Mouse (Mus musculus): Measurements from ENCODE around the gene Myog. TPM values are rescaled to one million over a fixed set of nuclear protein-coding genes. Genes with fewer than 3 reads are reported as not detected.

Gene Myog
- polyA plus RNA-seq, 1 experiment: 0.09 TPM

DNA sequence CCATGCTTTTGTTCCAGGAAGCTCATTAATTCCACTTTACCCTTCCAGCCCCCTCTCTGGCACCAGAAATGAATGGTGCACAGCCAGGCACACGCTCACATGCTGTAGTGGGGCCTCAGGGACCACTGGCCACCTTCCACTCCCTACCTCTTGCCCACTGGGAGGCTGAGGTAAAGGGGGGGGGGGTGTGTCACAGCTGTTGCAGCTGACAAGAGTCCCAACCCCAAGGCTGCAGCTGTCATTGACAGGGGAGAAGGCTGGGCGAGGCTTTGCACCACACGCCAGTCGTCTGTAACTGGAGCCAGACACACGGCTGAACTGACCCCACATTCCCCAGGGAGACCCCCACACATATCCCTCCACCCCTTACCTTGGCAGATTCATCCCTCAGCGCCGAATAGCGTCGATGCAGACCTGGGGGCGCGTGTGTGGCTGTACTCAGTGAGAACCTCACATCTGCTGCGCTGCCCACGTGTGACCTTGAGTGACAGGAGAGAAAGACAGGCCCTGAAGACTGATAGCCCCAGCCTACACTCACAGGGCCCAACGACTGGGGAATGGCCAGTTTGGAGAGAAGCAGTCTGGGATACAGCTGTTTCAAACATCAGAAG lies 31.0 kb downstream of the Myog start:
- TF ChIP-seq POLR2A (IDR thresholded peaks at IDR 0.05; ENCODE audit: low read depth, low read length) (no peak), CTCF (conservative IDR thresholded peaks at IDR 0.05; ENCODE audit: insufficient read depth, insufficient read length, low read depth, low read length) (no peak)
- DNase-seq: no peak
- H3K27ac ChIP-seq (ENCODE audit: insufficient read depth, low read depth, low read length): no peak overlapping the region
- 56% methylated on average over 14 of the region's 14 CpGs for WGBS
- no peaks in the 10 kb centered on the region for H3K36me3 ChIP-seq (ENCODE audit: control insufficient read depth, insufficient read depth, low read length)
- H3K4me1 ChIP-seq (ENCODE audit: control insufficient read depth, insufficient read depth, low read length): no peaks in the 10 kb centered on the region
- H3K4me3 ChIP-seq (ENCODE audit: insufficient read depth, low read depth, low read length): no peak overlapping the region
- no peaks in the 10 kb centered on the region for H3K27me3 ChIP-seq (replicated peaks; ENCODE audit: control insufficient read depth, insufficient read depth, low read length)

DNA sequence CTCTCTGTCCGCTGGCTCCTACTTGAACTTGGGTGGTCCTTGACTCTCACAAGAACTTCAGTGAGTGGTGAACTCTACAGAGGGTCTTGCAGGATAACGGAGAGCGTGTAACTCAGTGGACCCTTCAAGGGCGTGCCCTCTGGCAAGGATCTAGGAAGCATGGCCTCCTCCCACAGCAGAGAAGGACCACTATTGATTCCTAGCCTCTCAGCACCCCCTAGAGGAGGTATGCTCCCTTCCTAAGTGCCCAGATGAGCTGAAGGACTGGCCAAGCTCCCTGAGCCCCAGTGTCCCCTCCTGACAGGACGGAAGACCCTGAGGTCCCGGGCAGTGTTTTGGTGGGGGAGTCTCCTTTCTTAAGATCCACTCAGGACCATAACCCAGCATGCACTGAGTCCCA lies 32.8 kb downstream of the Myog start:
- TF ChIP-seq CTCF (conservative IDR thresholded peaks at IDR 0.05; ENCODE audit: insufficient read depth, insufficient read length, low read depth, low read length) (peak; percentile 56), POLR2A (IDR thresholded peaks at IDR 0.05; ENCODE audit: low read depth, low read length) (no peak)
- no peak overlapping the region for H3K27ac ChIP-seq (ENCODE audit: insufficient read depth, low read depth, low read length)
- 58% methylated on average over 6 of the region's 6 CpGs for WGBS
- no peak overlapping the region for H3K4me3 ChIP-seq (ENCODE audit: insufficient read depth, low read depth, low read length)
- no peaks in the 10 kb centered on the region for H3K4me1 ChIP-seq (ENCODE audit: control insufficient read depth, insufficient read depth, low read length)
- H3K36me3 ChIP-seq (ENCODE audit: control insufficient read depth, insufficient read depth, low read length): no peaks in the 10 kb centered on the region
- H3K27me3 ChIP-seq (replicated peaks; ENCODE audit: control insufficient read depth, insufficient read depth, low read length): no peaks in the 10 kb centered on the region
- peak; percentile 42 for DNase-seq

DNA sequence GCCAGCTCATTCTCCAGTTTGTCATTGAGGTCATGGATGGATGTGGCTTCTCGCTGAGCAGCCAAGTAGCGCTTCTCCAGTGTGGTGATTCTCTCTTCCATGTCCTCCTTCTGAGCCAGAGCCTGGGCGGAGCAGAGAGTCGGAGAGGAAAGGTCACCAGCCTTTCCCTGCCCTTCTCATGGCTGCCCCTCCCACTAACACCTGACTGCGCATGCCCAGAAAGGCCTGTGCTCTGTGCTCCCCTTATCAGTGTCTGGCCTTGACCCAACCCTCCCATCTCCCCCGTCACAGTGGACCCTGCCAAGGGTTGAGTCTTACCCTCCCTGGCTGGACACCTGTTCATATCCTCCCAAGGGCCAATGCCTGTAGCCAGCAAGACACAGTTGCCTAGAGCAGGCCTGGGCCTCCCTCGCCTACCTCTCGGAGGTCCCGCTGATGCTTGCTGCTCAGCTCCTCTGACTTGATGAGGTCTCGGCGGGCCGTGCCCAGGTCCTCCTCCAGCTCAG lies 37.1 kb downstream of the Myog start:
- WGBS: 90% methylated on average over 12 of the region's 12 CpGs
- Histone ChIP-seq H3K36me3 (ENCODE audit: control insufficient read depth, insufficient read depth, low read length) (no peaks in the 10 kb centered on the region), H3K4me1 (ENCODE audit: control insufficient read depth, insufficient read depth, low read length) (no peaks in the 10 kb centered on the region), H3K27me3 (replicated peaks; ENCODE audit: control insufficient read depth, insufficient read depth, low read length) (no peaks in the 10 kb centered on the region), H3K4me3 (ENCODE audit: insufficient read depth, low read depth, low read length) (no peak overlapping the region), H3K27ac (ENCODE audit: insufficient read depth, low read depth, low read length) (no peak overlapping the region)
- TF ChIP-seq CTCF (conservative IDR thresholded peaks at IDR 0.05; ENCODE audit: insufficient read depth, insufficient read length, low read depth, low read length) (no peak), POLR2A (IDR thresholded peaks at IDR 0.05; ENCODE audit: low read depth, low read length) (no peak)
- no peak for DNase-seq

DNA sequence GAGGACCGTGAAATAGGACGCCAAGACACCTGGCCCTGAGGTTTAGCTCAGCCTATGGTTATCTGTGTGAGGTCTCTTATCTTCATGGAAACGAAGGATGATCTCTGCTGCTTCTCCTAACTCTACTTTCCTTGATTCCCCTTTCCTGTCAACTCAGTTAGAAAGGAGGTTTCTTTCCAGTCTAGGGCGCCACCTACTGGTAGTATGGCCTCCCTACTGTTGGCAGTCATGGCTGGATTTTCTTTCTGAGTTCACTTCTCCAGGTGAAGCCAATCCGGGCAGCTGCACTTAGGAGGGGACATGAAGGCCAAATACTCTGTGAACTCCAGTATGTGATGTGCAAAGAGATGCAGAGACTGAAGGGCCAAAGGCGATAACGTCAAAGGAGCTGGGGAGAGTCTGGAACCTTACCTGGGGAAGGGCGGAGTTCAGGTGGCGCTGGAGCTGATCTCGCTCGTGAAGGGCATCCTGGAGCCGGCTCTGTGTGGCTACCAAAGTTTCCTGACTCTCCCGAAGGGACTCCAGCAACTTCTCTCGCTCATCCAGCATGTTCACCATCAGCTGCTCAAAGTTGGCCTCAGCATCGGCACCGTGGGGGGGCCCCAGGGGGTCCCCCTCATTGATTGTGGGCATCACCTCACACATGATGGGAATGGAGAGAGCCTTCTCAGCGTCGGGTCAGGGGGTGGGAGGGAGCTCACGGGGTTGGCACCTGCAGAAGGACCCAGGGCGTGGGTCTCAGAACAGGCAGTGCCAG lies 42.3 kb downstream of the Myog start:
- Histone ChIP-seq H3K27me3 (replicated peaks; ENCODE audit: control insufficient read depth, insufficient read depth, low read length) (no peaks in the 10 kb centered on the region), H3K36me3 (ENCODE audit: control insufficient read depth, insufficient read depth, low read length) (no peaks in the 10 kb centered on the region), H3K4me1 (ENCODE audit: control insufficient read depth, insufficient read depth, low read length) (no peaks in the 10 kb centered on the region), H3K4me3 (ENCODE audit: insufficient read depth, low read depth, low read length) (no peak overlapping the region), H3K27ac (ENCODE audit: insufficient read depth, low read depth, low read length) (no peak overlapping the region)
- no peak for TF ChIP-seq POLR2A (IDR thresholded peaks at IDR 0.05; ENCODE audit: low read depth, low read length)
- TF ChIP-seq CTCF (conservative IDR thresholded peaks at IDR 0.05; ENCODE audit: insufficient read depth, insufficient read length, low read depth, low read length): peak; percentile 87
- WGBS: 49% methylated on average over 20 of the region's 20 CpGs
- DNase-seq: peak; percentile 71

DNA sequence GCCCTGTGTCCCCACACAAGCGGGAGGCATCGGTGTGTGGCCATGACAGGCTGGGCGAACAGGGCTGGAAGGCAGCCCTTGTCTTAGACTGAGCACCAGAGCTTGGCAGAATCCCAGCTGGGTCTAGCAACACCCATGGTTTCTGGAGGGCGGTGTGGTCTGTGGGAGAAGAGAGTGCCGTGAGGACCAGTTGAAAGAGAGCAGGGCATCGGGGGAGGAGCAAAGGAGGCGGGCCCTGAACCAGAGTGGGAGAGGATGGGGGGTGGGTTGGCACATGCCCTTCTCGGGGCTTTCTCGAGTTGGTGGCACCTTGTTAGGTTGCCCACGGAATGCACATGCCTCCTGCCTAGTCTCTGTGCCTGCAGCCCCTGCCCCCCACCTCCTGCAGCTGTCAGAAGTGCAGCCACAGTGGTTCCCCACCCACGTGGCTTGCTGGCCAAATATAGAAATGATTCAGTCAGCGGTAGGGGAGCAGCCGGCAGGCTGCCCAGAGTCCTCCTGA lies 43.0 kb downstream of the Myog start, which contains the start of gene Ppfia4:
Gene Ppfia4 (minus strand): TSS at position 159 of the 502 bp plus-strand sequence.
- Histone ChIP-seq H3K36me3 (ENCODE audit: control insufficient read depth, insufficient read depth, low read length) (no peaks in the 10 kb centered on the region), H3K4me1 (ENCODE audit: control insufficient read depth, insufficient read depth, low read length) (no peaks in the 10 kb centered on the region), H3K4me3 (ENCODE audit: insufficient read depth, low read depth, low read length) (no peak within 1 kb of the TSS), H3K27ac (ENCODE audit: insufficient read depth, low read depth, low read length) (no peak within 1 kb of the TSS), H3K27me3 (replicated peaks; ENCODE audit: control insufficient read depth, insufficient read depth, low read length) (no peaks in the 10 kb centered on the region)
- TF ChIP-seq CTCF (conservative IDR thresholded peaks at IDR 0.05; ENCODE audit: insufficient read depth, insufficient read length, low read depth, low read length) (no peak), POLR2A (IDR thresholded peaks at IDR 0.05; ENCODE audit: low read depth, low read length) (no peak)
- DNase-seq: no peak
- WGBS: 29% methylated on average over 13 of the region's 13 CpGs

DNA sequence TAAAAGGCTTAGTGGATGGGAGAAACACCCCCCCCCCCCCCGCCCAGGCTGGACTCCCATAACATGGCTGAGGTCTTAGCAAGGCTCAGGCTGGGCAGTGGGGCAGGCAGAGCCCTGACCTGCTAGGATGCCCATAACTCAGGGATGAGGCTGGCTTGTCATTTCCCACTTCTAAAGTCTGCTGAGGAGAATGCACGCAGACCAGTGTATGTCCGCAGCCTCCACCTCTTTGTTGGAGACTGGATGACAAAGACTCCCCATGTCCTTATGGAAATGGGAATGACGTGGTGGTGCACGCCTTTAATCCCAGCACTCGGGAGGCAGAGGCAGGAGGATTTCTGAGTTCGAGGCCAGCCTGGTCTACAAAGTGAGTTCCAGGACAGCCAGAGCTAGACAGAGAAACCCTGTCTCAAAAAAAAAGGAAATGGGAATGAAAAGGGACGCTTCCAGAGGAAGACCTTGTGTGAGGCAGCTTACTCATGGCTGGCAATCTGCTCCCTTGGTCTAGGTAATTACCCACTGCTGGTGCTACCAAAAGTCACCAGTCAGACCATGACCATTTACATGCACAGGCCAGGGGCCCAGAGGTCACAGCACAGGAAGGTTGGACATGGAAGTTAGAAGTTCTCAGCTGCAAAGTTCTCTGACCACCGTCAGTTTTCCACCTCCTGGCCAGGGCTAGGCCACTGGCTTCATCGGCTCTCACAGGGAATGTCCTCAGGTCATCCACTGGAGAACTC lies 43.8 kb downstream of the Myog start:
- no peak for DNase-seq
- Histone ChIP-seq H3K27me3 (replicated peaks; ENCODE audit: control insufficient read depth, insufficient read depth, low read length) (no peaks in the 10 kb centered on the region), H3K4me3 (ENCODE audit: insufficient read depth, low read depth, low read length) (no peak overlapping the region), H3K4me1 (ENCODE audit: control insufficient read depth, insufficient read depth, low read length) (no peaks in the 10 kb centered on the region), H3K27ac (ENCODE audit: insufficient read depth, low read depth, low read length) (no peak overlapping the region), H3K36me3 (ENCODE audit: control insufficient read depth, insufficient read depth, low read length) (no peaks in the 10 kb centered on the region)
- 83% methylated on average over 10 of the region's 10 CpGs for WGBS
- TF ChIP-seq CTCF (conservative IDR thresholded peaks at IDR 0.05; ENCODE audit: insufficient read depth, insufficient read length, low read depth, low read length) (no peak), POLR2A (IDR thresholded peaks at IDR 0.05; ENCODE audit: low read depth, low read length) (no peak)

All from kidney, adult 2 months (tissue).